Mouse (Mus musculus): ENCODE results near the gene Acsl1.

Acsl1 gene

DNA sequence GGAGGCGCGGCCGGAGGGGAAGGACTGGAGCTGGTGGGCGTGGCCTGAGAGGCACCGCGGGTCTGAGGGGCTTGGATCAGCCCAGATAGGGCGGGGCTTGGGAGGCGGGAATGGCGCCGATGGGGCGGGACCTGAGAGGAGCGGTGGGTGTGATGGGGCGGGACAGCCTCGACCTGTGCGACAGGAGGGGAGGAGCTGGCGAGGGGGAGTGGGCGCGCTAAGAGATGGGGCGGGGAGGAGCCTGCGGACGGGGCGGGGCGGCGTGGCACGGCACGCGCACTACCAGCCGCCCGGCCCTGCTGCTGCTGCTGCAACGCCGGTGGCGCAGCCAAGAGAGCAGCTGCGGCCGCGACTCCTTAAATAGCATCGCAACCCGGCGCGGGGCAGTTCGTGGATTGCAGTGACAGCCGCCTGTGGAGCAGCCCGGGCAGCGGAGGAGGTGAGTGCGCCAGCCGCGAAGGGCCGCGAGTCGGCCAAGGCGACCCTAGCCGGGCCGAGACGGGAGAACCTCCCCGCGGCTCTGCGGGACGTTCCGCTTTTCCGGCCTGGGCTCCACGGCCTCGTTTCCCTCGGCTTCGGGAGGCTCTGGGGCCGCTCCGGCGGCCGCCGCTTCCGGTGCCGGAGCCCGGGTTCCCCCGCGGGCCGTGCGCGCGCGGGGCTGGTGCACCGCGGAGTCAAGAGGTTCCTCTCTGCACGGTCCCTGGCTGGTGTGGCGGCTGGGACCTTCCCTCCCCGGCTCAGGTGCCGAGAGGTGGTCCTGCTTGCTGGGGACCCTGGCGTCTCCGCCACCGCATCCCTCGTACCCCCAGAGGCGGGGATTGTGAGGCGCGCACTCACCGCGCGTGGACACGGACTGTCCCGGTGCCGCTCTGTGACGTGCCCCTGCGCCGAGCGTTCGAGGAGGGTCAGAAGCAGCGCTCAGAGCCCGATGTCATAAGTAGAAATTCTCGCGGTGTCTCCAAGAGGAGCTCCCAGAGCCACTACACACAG, at the start of gene Acsl1:
Gene Acsl1 (plus strand): TSS at position 246 of the 990 bp plus-strand sequence.
- no peak for TF ChIP-seq GATA4 (IDR thresholded peaks at IDR 0.05; ENCODE audit: insufficient replicate concordance, low read length)

DNA sequence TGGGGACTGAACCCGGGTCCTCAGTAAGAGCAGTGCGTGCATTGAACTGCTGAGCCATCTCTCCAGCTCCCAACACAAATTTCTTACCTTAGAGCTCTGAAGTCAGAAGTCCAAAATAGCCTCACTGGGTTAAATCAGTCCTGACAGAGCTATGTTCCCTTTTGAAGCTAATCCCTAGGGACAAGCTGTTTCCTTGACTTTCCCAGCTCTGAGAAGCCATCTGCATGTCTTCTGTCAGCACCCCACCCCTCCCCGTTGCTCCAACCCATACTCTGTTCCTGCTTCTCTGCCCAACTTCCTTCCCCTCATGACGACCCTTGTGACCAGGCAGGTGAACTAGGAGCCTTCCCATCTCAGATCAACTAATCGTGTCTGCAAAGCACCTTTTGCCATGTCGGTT, 49.3 kb upstream of the Acsl1 start:
- no peak for TF ChIP-seq GATA4 (IDR thresholded peaks at IDR 0.05; ENCODE audit: insufficient replicate concordance, low read length)

DNA sequence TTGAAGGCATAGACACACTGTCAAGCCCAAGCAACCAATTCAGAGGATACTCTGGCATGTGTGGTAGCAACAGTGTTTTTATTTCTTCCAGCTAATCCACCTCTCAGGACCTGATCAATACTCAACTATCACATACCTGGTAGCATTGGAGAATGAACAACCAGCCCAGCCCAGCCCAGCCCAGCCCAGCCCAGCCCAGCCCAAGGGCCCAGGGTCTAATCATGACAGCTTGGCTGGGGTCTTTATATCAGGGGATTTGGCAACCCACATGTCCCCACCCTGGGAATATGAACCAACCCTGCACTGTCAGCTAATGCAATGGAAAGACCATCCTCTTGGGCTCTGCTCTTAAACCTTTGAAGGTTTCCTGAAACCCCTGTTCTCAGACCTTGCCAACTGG, 42.9 kb upstream of the Acsl1 start:
- no peak for TF ChIP-seq GATA4 (IDR thresholded peaks at IDR 0.05; ENCODE audit: insufficient replicate concordance, low read length)

DNA sequence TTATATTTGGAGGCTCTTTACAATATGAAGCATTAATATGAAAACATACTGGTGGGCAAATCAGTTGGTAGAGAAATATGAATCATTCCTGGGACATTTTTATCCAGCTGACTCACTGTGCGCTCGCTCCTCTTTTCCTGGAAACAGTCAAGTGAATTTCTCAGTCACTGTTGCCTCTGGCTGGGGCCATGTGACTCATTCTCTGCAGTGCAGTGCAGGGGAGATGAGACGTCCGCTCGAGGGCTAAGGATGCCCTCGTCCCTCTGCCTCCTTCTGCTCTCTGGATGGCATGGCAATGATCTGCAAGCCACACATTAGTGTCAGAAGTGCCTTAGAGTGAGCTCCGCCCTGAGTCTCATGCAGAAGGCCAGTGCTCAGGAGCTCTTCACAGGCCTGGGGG, 41.0 kb upstream of the Acsl1 start:
- TF ChIP-seq GATA4 (IDR thresholded peaks at IDR 0.05; ENCODE audit: insufficient replicate concordance, low read length) = no peak

DNA sequence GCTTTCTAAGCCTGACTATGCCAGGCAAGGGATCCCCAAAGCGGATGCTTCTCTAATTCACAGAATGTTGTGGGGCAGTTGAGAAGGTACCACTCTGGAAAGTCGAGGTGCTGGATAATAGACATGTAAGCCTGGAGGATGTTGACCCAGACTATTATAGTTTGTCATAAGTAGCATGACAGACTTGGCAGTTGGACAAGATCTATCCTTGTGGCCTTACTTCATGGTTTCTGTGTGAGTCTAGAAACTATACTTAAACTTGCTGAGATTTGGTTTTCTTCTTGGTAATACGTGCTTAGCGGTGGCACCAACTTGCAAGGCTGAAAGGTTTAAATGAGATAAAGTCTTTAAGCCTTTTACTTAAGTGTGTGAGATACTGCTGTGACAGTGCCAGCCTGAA, 38.9 kb upstream of the Acsl1 start:
- no peak for TF ChIP-seq GATA4 (IDR thresholded peaks at IDR 0.05; ENCODE audit: insufficient replicate concordance, low read length)

DNA sequence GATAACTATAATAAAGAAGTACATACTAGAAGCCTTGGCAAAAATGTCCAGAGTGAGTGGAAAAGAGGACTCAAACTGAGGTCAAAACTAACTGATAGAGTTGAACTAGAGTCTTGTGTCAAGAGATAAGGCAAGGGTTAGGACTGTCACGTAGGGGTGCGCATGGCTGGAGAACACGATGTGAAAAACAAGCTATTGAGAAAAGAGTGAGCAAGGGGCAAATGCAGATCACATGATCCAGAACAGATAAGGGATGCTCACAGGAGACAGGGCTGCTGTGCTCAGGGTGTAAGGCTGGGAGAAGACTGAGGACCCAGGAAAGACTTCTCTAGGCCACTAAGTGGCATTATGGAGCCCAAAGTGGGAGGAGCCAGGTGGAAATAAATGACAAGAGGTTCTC, 38.3 kb upstream of the Acsl1 start:
- no peak for TF ChIP-seq GATA4 (IDR thresholded peaks at IDR 0.05; ENCODE audit: insufficient replicate concordance, low read length)

DNA sequence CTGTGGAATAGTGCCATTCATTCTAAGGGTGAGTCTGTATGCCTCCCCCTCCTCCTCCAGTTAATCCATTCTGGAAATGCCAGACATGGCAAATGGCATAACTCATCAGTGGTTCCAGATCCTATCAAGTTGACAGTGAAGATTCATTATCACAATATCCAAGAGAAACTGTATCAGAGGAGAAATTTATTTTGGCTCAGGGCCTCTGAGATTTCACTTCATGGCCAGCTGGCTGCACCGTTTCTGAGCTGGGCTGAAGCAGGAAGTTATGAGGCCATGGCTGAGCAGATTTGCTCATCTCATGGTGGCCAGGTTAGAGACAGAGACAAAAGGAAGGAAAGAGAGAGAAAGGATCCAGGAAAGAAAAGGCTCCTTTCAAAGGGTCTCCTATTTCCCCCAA, 37.2 kb upstream of the Acsl1 start:
- no peak for TF ChIP-seq GATA4 (IDR thresholded peaks at IDR 0.05; ENCODE audit: insufficient replicate concordance, low read length)

DNA sequence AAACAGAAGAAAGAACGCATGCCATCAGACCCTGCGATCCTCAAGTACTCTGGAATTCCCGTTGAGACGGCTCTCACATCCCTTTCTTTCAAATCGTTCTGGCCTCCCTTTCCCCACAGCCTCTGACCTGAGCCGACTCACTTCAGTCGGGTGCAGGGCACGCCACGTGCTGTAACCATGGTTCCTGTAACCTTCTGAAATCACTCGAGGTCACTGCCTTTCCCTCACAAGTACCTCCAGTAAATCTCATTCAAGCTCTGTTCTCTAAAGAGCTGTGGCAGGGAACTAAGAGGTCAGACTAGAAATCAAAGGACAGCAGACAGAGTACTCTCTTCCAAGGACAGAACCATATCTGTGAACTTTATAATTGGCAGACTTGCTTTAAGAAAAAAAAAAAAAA, 32.3 kb upstream of the Acsl1 start:
- TF ChIP-seq GATA4 (IDR thresholded peaks at IDR 0.05; ENCODE audit: insufficient replicate concordance, low read length) = no peak

DNA sequence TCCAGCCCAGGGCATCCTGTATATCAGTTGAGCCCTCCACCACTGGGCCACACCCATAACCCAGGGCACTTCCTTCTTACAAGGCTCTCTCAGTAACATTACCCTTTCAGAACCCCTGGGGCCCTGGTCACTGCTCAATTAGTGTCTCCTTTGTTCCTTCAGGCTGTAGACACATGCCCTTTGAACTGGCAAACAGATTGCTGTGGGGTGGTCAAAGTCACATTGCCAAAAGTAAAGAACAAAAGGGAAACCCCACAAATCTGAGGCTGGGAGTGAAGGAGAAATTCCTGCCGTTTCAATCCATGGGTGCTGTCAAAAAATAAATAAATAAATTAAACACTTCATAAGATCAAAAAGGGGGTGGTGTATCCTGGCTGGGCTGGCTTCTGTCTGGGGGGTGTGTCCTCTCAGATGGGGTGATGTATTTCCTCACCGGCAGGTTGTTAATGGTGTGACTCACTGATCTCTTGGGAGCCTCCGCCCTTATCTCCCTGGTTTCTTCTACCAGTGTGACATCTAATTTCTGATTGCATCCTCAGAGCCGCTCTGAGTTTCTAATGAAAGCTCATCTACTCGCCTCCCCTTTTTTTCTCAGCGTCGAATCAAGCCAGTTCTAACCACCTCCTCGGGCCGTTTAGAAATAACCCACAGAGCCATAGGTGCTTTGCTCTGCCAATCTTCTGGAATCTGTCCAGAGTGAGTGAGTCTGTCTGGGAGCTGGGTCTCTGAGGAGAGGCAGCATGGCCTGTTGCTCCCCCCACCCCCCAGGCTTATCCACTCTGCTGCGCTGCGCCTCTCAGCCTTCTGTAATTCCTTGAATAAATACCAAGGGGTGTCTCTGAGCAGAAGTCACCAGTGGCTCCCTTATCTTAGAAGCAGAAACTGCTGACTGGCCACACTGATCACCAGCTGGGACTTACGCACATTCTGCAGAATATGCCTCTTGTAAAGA, 24.6 kb upstream of the Acsl1 start:
- no peak for TF ChIP-seq GATA4 (IDR thresholded peaks at IDR 0.05; ENCODE audit: insufficient replicate concordance, low read length)

DNA sequence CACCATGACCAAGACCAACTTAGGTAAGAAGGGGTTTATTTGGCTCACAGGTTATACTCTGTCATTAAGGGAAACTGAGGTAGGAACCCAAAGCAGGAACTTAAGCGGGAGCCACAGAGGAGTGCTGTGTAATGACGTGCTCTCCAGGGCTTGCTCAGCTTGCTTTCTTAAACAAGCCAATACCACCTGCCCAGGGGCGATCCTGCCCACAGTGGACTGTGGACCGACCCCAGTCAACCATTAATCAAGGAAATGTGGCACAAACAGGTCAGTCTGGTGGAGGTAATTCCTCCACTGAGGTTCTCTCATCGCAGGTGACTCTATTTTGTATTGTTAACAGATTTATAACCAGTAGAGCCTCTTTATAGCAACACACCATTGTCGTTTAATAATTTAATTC, 23.5 kb upstream of the Acsl1 start:
- TF ChIP-seq GATA4 (IDR thresholded peaks at IDR 0.05; ENCODE audit: insufficient replicate concordance, low read length) = no peak

DNA sequence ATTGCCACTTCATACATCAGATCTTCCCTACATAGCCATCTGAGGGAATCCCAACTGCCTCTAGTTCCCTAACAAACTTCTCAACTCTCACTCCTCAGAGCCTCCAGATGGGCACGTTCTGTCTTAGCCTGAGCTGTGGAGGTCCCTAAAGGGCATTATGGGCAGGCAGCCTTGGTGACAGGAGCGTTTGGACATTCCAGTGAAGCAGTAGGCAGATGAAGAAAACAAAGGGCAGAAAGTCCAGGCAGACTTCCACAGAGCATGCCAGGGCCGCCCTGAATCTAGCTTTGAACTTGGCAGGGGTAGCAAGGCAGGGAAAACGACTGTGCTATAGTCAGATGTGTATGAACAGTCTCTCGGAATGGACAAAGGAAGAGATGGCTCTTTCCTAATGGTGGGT, 22.2 kb upstream of the Acsl1 start:
- no peak for TF ChIP-seq GATA4 (IDR thresholded peaks at IDR 0.05; ENCODE audit: insufficient replicate concordance, low read length)

DNA sequence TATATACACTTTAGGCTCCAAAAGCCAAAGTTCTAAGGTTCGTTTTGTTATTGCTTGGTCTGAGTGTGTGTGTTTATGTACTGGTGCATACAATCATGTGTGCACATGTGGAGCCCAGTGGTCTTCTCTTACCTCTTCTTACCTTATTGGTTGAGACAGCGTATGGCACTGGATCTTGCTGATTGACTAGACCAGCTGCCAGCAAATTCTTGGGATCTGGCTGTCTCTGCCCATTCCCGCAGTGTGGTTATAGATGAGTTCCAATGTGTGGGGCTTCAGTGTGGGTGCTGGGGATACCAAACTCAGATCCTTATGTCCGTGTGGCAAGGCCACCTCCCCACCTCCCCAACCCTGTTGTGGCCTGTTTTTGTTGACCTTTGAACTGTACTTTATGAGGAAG, 21.8 kb upstream of the Acsl1 start:
- no peak for TF ChIP-seq GATA4 (IDR thresholded peaks at IDR 0.05; ENCODE audit: insufficient replicate concordance, low read length)

DNA sequence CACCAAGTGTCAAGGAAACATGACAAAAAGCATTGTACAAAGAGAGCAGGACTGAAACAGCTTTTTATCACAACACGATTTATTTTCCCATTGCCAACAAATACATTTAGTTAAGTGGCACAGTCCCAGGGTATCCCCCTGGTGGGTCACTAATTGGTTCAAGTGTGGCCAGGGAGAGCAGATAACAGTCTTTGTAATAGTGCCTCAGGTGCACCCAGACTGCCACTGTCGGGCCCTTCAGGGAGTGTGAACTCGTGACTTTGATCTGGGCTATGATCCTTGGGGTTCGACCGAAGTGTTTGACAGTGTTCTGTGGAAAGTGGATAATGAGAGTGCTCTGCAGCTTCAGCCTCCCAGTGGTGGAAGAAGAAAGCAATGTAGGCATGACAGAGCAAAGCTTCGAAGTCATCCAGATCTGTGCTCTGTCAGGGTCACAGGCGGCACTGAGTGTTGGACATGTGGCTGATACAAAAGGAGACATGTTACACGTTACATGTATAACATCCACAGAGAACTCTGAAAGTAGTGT, 21.1 kb upstream of the Acsl1 start:
- TF ChIP-seq GATA4 (IDR thresholded peaks at IDR 0.05; ENCODE audit: insufficient replicate concordance, low read length) = no peak

DNA sequence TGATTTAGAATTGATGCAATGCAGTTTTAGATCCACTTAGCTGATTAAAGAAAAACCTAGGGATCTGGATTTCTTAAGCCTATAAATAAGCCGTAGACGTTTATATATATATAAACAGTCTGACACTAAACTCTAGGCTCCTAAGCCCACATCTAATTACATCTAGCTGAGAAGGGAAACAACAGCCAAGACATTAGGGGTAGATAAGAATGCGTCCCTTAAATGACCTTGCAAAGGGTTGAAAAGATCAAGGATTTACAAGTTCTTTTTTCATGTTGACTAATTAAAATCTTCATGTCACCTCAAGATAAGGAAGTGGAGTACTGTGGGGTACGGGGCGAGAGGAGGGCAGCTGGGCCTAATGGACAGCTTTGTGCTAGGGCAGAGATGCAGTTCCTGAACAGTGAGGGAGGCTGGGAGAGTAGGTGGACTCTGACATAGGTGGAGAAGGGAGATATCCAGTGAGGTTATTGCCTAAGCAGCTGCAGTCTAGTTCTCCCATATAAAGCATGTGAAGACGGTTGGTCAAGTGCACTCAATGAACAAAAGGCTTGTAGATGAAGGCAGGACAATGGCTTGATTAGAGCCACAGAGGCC, 12.5 kb upstream of the Acsl1 start:
- no peak for TF ChIP-seq GATA4 (IDR thresholded peaks at IDR 0.05; ENCODE audit: insufficient replicate concordance, low read length)

DNA sequence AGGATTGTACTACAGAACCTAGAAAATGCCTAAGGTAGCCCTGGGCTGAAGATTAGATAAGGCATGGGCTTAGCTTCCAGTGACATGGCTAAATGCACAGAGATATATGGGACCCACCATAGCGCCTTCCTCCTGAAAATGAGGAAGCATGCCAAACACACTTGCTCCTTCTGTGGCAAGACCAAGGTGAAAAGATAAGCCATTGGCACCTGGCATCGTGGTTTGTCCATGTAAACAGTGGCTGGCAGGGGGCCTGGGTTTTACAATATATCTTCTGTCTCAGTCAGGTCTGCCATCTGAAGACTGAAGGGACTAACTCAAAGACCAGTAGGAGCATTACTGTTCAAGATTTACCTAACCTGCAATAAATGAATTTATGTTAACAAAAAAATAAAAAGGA, 2.4 kb upstream of the Acsl1 start:
- peak; percentile 36; the same call in 1 of the 2 replicates for TF ChIP-seq GATA4 (IDR thresholded peaks at IDR 0.05; ENCODE audit: insufficient replicate concordance, low read length)

Measured in liver, adult (tissue).